Mouse (Mus musculus): ENCODE results near the gene Ssmem1. TPM values are rescaled to one million over a fixed set of nuclear protein-coding genes. Genes with fewer than 3 reads are reported as not detected.

Ssmem1 gene
- polyA plus RNA-seq, 2 experiments = 0.10 to 0.14 TPM

- Histone ChIP-seq H3K27ac (no peak overlapping the region), H3K4me1 (replicated peaks; ENCODE audit: control insufficient read depth in 2 of 2, insufficient read depth in 2 of 2, low read length in 1 of 2) (no peaks in the 10 kb centered on the region), H3K27me3 (ENCODE audit: control insufficient read depth, insufficient read depth, low read length) (no peaks in the 10 kb centered on the region), H3K9ac (replicated peaks) (no peak overlapping the region), H3K36me3 (replicated peaks; ENCODE audit: control insufficient read depth, insufficient read depth, low read depth) (no peaks in the 10 kb centered on the region), H3K9me3 (ENCODE audit: control insufficient read depth, low read length) (no peaks in the 10 kb centered on the region), H3K4me2 (ENCODE audit: low read depth) (no peak overlapping the region), H3K4me3 (ENCODE audit: insufficient read depth in 1 of 2, low read depth in 2 of 2, low read length in 2 of 2) (no peak overlapping the region)
- ATAC-seq (ENCODE audit: insufficient read depth) (no peak), DNase-seq (ENCODE audit: low read depth in 3 of 3, low spot score in 3 of 3) (no peak)
- WGBS (ENCODE audit: insufficient replicate concordance) = 49% methylated on average over 11 of the region's 11 CpGs
- TF ChIP-seq EP300 (IDR thresholded peaks at IDR 0.05; ENCODE audit: low read depth) = no peak
- peak; percentile 23; the same call in 1 of the 2 replicates for TF ChIP-seq CTCF (IDR thresholded peaks at IDR 0.05; ENCODE audit: low read depth)
Measured at GRCm38 (mm10) chr6:30520400-30520799, 10.8 kb downstream of the Ssmem1 start.

- TF ChIP-seq CTCF (IDR thresholded peaks at IDR 0.05; ENCODE audit: low read depth) = no peak
- peaks cover 0 to 2% of the 10 kb centered on the region in 2 experiments; a peak in 1 of 4 replicates for H3K4me1 ChIP-seq (replicated peaks; ENCODE audit: control insufficient read depth in 2 of 2, insufficient read depth in 2 of 2, low read length in 1 of 2)
- H3K9ac ChIP-seq (replicated peaks) = no peak overlapping the region
- H3K27ac ChIP-seq = no peak overlapping the region
- H3K27me3 ChIP-seq (ENCODE audit: control insufficient read depth, insufficient read depth, low read length) = no peaks in the 10 kb centered on the region
- WGBS (ENCODE audit: insufficient replicate concordance) = 55% methylated on average over 7 of the region's 7 CpGs
- H3K9me3 ChIP-seq (ENCODE audit: control insufficient read depth, low read length) = no peaks in the 10 kb centered on the region
- H3K36me3 ChIP-seq (replicated peaks; ENCODE audit: control insufficient read depth, insufficient read depth, low read depth) = no peaks in the 10 kb centered on the region
- no peak for ATAC-seq (ENCODE audit: insufficient read depth)
- H3K4me2 ChIP-seq (ENCODE audit: low read depth) = no peak overlapping the region
- no peak for DNase-seq (ENCODE audit: low read depth in 3 of 3, low spot score in 3 of 3)
- no peak overlapping the region for H3K4me3 ChIP-seq (ENCODE audit: insufficient read depth in 1 of 2, low read depth in 2 of 2, low read length in 2 of 2)
Measured at GRCm38 (mm10) chr6:30525456-30526332, 16.0 kb downstream of the Ssmem1 start.

DNA sequence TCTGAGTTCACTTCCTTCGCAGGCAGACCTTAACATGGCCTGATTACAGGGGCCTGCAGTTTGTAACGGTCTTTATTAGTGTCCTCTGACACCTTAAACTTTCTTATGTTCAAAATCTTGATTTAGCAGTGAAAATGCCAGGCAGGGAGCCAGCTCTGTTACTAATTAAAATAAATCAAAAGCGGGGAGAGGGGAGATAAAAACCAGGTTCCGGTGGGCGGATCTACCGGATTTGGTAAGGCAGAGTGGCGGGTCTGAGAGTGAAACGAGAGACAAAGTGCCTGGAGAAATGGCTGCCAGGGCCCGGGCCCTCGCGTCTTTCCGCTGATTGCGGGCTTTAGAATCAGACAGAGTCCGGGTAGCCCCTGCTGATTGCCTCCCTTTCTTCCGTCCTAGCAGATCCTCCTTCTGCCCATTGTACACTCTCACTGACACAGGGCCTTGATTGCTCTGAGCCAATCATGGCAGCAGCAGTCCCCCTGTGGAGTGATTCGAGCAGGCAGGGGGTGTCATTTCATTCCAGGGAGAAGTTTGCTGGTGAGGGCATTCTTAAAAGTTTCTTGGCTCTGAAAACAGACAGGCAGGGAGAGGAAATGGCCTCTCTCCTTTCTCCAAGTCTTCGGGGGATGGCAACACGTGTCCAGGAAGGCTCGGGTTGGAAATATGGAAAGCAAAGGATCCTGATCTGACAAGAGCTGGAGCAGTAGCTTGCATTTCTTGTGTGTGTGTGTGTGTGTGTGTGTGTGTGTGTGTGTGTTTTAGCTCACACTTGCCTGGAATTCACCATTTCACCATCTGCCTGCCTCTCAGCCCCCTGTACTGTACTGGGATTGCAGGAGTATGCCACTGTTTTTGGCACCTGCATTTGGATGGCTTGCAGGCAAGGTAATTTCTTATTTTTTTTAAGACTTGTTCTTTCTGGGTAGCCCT is 17.2 kb downstream of the Ssmem1 start:
- Histone ChIP-seq H3K4me1 (replicated peaks; ENCODE audit: control insufficient read depth in 2 of 2, insufficient read depth in 2 of 2, low read length in 1 of 2) (peaks cover 0 to 2% of the 10 kb centered on the region in 2 experiments; a peak in 1 of 4 replicates), H3K9ac (replicated peaks) (no peak overlapping the region), H3K4me3 (ENCODE audit: insufficient read depth in 1 of 2, low read depth in 2 of 2, low read length in 2 of 2) (no peak overlapping the region), H3K27me3 (ENCODE audit: control insufficient read depth, insufficient read depth, low read length) (no peaks in the 10 kb centered on the region), H3K27ac (no peak overlapping the region), H3K4me2 (ENCODE audit: low read depth) (no peak overlapping the region), H3K36me3 (replicated peaks; ENCODE audit: control insufficient read depth, insufficient read depth, low read depth) (no peaks in the 10 kb centered on the region), H3K9me3 (ENCODE audit: control insufficient read depth, low read length) (no peaks in the 10 kb centered on the region)
- DNase-seq (ENCODE audit: low read depth in 3 of 3, low spot score in 3 of 3) (no peak), ATAC-seq (ENCODE audit: insufficient read depth) (no peak)
- TF ChIP-seq EP300 (IDR thresholded peaks at IDR 0.05; ENCODE audit: low read depth) = no peak
- TF ChIP-seq CTCF (IDR thresholded peaks at IDR 0.05; ENCODE audit: low read depth) = no peak
- WGBS (ENCODE audit: insufficient replicate concordance) = 21% methylated on average over 19 of the region's 19 CpGs

DNA sequence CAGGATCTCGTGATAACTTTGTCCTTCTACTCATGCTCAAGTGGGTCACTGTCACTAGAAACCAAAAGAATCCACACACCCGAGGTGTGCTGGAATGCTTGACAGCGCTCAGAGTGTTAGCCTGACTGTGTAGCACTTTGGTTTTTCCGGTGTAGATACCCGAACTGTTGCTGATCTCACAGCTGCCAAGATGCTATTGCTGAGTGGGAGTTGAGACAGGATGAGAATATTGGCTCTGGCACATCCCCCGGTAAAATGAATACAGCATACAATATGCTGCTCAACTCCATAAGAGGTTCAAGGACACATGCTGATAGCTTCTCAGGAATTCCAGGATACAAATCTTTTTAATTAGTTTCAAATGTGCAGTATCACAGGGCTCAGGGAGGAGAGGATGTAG is 19.2 kb downstream of the Ssmem1 start:
- Histone ChIP-seq H3K36me3 (replicated peaks; ENCODE audit: control insufficient read depth, insufficient read depth, low read depth) (no peaks in the 10 kb centered on the region), H3K4me3 (ENCODE audit: insufficient read depth in 1 of 2, low read depth in 2 of 2, low read length in 2 of 2) (no peak overlapping the region), H3K9me3 (ENCODE audit: control insufficient read depth, low read length) (no peaks in the 10 kb centered on the region), H3K27me3 (ENCODE audit: control insufficient read depth, insufficient read depth, low read length) (no peaks in the 10 kb centered on the region), H3K4me2 (ENCODE audit: low read depth) (no peak overlapping the region), H3K9ac (replicated peaks) (no peak overlapping the region), H3K27ac (no peak overlapping the region), H3K4me1 (replicated peaks; ENCODE audit: control insufficient read depth in 2 of 2, insufficient read depth in 2 of 2, low read length in 1 of 2) (peaks cover 0 to 2% of the 10 kb centered on the region in 2 experiments; a peak in 1 of 4 replicates)
- ATAC-seq (ENCODE audit: insufficient read depth) (no peak), DNase-seq (ENCODE audit: low read depth in 3 of 3, low spot score in 3 of 3) (no peak)
- TF ChIP-seq CTCF (IDR thresholded peaks at IDR 0.05; ENCODE audit: low read depth) = no peak
- no peak for TF ChIP-seq EP300 (IDR thresholded peaks at IDR 0.05; ENCODE audit: low read depth)
- WGBS (ENCODE audit: insufficient replicate concordance) = 55% methylated on average over 6 of the region's 6 CpGs

GRCm38 (mm10) chr6:30535340-30535739 is 25.7 kb downstream of the Ssmem1 start:
- Histone ChIP-seq H3K4me1 (replicated peaks; ENCODE audit: control insufficient read depth in 2 of 2, insufficient read depth in 2 of 2, low read length in 1 of 2) (peaks cover 0 to 4% of the 10 kb centered on the region in 2 experiments; a peak in 2 of 4 replicates), H3K36me3 (replicated peaks; ENCODE audit: control insufficient read depth, insufficient read depth, low read depth) (no peaks in the 10 kb centered on the region), H3K27ac (no peak overlapping the region), H3K4me2 (ENCODE audit: low read depth) (no peak overlapping the region), H3K27me3 (ENCODE audit: control insufficient read depth, insufficient read depth, low read length) (no peaks in the 10 kb centered on the region), H3K9me3 (ENCODE audit: control insufficient read depth, low read length) (no peaks in the 10 kb centered on the region), H3K9ac (replicated peaks) (no peak overlapping the region), H3K4me3 (ENCODE audit: insufficient read depth in 1 of 2, low read depth in 2 of 2, low read length in 2 of 2) (no peak overlapping the region)
- no peak for DNase-seq (ENCODE audit: low read depth in 3 of 3, low spot score in 3 of 3)
- WGBS (ENCODE audit: insufficient replicate concordance) = 20% methylated on average over 3 of the region's 3 CpGs
- no peak for ATAC-seq (ENCODE audit: insufficient read depth)
- TF ChIP-seq EP300 (IDR thresholded peaks at IDR 0.05; ENCODE audit: low read depth) (no peak), CTCF (IDR thresholded peaks at IDR 0.05; ENCODE audit: low read depth) (peak; percentile 75)

Measured in liver, embryonic 14.5 days (tissue).